Mouse (Mus musculus): ENCODE data around the gene Pepd.

DNA sequence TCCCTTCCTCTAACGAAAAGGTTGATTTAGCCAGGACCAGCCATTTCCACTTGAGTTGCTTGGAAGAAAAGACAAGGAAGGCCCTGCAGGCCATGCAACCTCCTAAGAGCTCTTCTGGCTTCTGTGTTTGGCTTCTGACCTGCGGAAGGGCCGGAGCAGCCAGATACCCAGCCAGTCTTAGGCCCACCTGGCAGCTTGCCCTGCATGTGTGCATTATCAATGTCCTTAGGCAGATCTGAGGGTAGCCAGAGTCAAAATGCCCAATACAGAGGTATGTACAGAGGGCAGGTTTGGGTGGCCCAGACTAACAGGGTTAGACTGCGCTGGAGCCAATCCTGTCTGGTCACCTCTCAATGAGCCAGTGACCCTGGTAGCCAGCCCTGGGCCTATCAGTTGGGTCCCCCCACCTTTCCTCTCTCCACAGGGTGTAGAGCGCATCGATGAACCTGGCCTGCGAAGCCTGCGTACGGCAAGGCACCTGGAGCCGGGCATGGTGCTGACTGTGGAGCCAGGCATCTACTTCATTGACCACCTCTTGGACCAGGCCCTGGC lies 131.2 kb downstream of the Pepd start:
- TF ChIP-seq CTCF (IDR thresholded peaks at IDR 0.05; ENCODE audit: extremely low read depth, insufficient read depth, low read length) (no peak), POLR2A (IDR thresholded peaks at IDR 0.05; ENCODE audit: extremely low read depth, insufficient read depth, low read length) (no peak)

Measured in cortical plate, adult 2 months (tissue).